Comparison of ENCODE assay signal across 8 mouse cellular contexts in the genomic region with DNA sequence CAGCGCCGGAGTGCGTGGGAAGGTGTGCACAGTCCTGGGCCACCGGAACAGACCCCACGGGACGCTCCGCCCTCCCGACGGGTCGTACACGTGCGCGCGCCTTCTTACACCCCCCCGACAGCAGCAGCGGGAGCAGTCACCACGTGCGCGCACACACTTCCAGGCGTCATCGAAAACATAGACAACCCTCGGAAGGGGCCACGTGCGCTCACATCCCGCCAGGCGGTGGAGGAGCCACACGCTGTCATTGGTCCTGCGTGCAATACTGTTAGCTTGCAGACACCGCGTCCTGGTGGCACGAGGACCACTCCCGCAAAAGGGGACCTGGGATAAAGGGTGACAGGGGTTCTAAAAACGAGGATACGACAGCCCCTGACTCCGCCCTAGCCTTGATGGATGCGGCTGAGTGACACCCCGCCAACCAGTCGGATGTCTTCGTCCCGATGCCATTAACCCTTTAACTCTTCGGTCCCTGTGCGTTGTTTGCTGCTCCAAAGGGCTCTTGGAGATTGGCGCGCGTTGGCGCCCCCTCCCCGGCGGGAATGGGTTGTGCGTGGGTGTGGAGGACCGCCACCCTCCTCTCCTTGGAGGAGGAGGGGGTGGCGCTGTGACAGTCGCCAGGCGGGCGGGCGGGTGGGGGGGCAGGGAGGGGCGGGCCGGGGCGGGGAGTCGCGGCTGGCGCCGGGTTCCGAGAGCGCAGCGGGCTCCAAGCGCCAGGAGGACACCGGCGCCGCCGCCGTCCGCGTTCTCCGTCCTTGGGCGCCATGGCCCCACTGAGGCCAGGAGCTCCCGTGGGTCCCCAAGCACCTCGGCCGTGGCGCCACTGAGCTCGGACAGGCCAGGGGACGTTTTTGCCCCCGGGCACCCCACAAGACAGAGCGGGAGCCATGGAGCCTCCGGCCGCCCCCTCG. TPM values are rescaled to one million over a fixed set of nuclear protein-coding genes. Genes with fewer than 3 reads are reported as not detected.
DNase-seq lines count a peak whose midpoint lies in the region; ATAC-seq and TF ChIP-seq lines count a peak whose summit lies in the region.

A gene (plus strand): TSS at position 674 of the 911 bp plus-strand sequence.

- no peak for TF ChIP-seq CTCF in liver, adult 2 months (IDR thresholded peaks at IDR 0.05; ENCODE audit: low read depth, low read length)

- H3K4me3 ChIP-seq in liver, adult 2 months (ENCODE audit: insufficient read depth, low read depth, low read length) = peak within 1 kb of the TSS; percentile 66
- H3K4me3 ChIP-seq in embryonic facial prominence, embryonic 15.5 days (replicated peaks) = peak within 1 kb of the TSS; percentile 57
- H3K4me3 ChIP-seq in heart, embryonic 11.5 days (ENCODE audit: low read depth, low read length) = peak within 1 kb of the TSS; percentile 62
- H3K4me3 ChIP-seq in kidney, embryonic 15.5 days (replicated peaks) = peak within 1 kb of the TSS; percentile 59
- peak within 1 kb of the TSS; percentile 59 for H3K4me3 ChIP-seq in liver, embryonic 11.5 days (ENCODE audit: low read depth, low read length)
- peak within 1 kb of the TSS; percentile 36 for H3K4me3 ChIP-seq in neural tube, embryonic 14.5 days (ENCODE audit: low read depth, low read length)

- H3K4me2 ChIP-seq in embryonic facial prominence, embryonic 15.5 days (replicated peaks) = peak within 1 kb of the TSS; percentile 99
- peak within 1 kb of the TSS; percentile 97 for H3K4me2 ChIP-seq in heart, embryonic 11.5 days
- H3K4me2 ChIP-seq in kidney, embryonic 15.5 days = peak within 1 kb of the TSS; percentile 97
- peak within 1 kb of the TSS; percentile 97 for H3K4me2 ChIP-seq in liver, embryonic 11.5 days
- H3K4me2 ChIP-seq in neural tube, embryonic 14.5 days (ENCODE audit: low read depth, low read length) = peak within 1 kb of the TSS; percentile 60

- DNase-seq in liver, adult 2 months (ENCODE audit: extremely low read depth, low read depth, low spot score) = no peak
- no peak for DNase-seq in liver
- DNase-seq in liver, embryonic 11.5 days (ENCODE audit: low spot score) = peak; percentile 56
- no peak for DNase-seq in spleen, postnatal 4 days (ENCODE audit: low spot score in 2 of 2)

- no peaks in the 10 kb centered on the region for H3K9me3 ChIP-seq in embryonic facial prominence, embryonic 15.5 days (replicated peaks)
- no peaks in the 10 kb centered on the region for H3K9me3 ChIP-seq in heart, embryonic 11.5 days (replicated peaks; ENCODE audit: control insufficient read depth, low read length)
- no peaks in the 10 kb centered on the region for H3K9me3 ChIP-seq in kidney, embryonic 15.5 days (replicated peaks)
- no peaks in the 10 kb centered on the region for H3K9me3 ChIP-seq in liver, embryonic 11.5 days (ENCODE audit: control insufficient read depth, low read length)
- H3K9me3 ChIP-seq in neural tube, embryonic 14.5 days (ENCODE audit: control insufficient read depth, low read length) = no peaks in the 10 kb centered on the region

- peak within 1 kb of the TSS; percentile 71 for H3K9ac ChIP-seq in liver, adult 2 months (ENCODE audit: low read depth, low read length)
- H3K9ac ChIP-seq in embryonic facial prominence, embryonic 15.5 days = peak within 1 kb of the TSS; percentile 28
- peak within 1 kb of the TSS; percentile 79 for H3K9ac ChIP-seq in heart, embryonic 11.5 days (ENCODE audit: low read depth, low read length)
- H3K9ac ChIP-seq in kidney, embryonic 15.5 days = peak within 1 kb of the TSS; percentile 48
- peak within 1 kb of the TSS; percentile 63 for H3K9ac ChIP-seq in liver, embryonic 11.5 days (ENCODE audit: low read depth, low read length)
- H3K9ac ChIP-seq in neural tube, embryonic 14.5 days (replicated peaks; ENCODE audit: low read depth, low read length) = peak within 1 kb of the TSS; percentile 39; the same call in 1 of the 2 replicates

- WGBS in liver, adult 2 months = 3% methylated on average over 69 of the region's 86 CpGs
- 1% methylated on average over 67 of the region's 86 CpGs for WGBS in embryonic facial prominence, embryonic 15.5 days
- 1% methylated on average over 81 of the region's 86 CpGs for WGBS in heart, embryonic 11.5 days (ENCODE audit: insufficient replicate concordance)
- under 1% methylated on average over 83 of the region's 86 CpGs for WGBS in kidney, embryonic 15.5 days
- WGBS in liver, embryonic 11.5 days = 1% methylated on average over 80 of the region's 86 CpGs
- WGBS in neural tube, embryonic 14.5 days = under 1% methylated on average over 52 of the region's 86 CpGs

- peaks cover 5% of the 10 kb centered on the region; the same call in 1 of the 2 replicates for H3K4me1 ChIP-seq in liver, adult 2 months (ENCODE audit: control insufficient read depth, insufficient read depth, low read length)
- H3K4me1 ChIP-seq in embryonic facial prominence, embryonic 15.5 days = peaks cover 55% of the 10 kb centered on the region
- peaks cover 46% of the 10 kb centered on the region for H3K4me1 ChIP-seq in heart, embryonic 11.5 days (ENCODE audit: control insufficient read depth, insufficient read depth, low read length)
- peaks cover 63% of the 10 kb centered on the region for H3K4me1 ChIP-seq in kidney, embryonic 15.5 days
- peaks cover 54% of the 10 kb centered on the region for H3K4me1 ChIP-seq in liver, embryonic 11.5 days (replicated peaks; ENCODE audit: control insufficient read depth, insufficient read depth, low read length)
- peaks cover 15% of the 10 kb centered on the region for H3K4me1 ChIP-seq in neural tube, embryonic 14.5 days (ENCODE audit: control insufficient read depth, insufficient read depth, low read length)

- H3K36me3 ChIP-seq in liver, adult 2 months (ENCODE audit: control insufficient read depth, insufficient read depth, low read length) = no peaks in the 10 kb centered on the region
- no peaks in the 10 kb centered on the region for H3K36me3 ChIP-seq in embryonic facial prominence, embryonic 15.5 days
- H3K36me3 ChIP-seq in heart, embryonic 11.5 days (ENCODE audit: control insufficient read depth, insufficient read depth, low read length) = no peaks in the 10 kb centered on the region
- no peaks in the 10 kb centered on the region for H3K36me3 ChIP-seq in kidney, embryonic 15.5 days
- H3K36me3 ChIP-seq in liver, embryonic 11.5 days (ENCODE audit: control insufficient read depth, insufficient read depth, low read length) = no peaks in the 10 kb centered on the region
- no peaks in the 10 kb centered on the region for H3K36me3 ChIP-seq in neural tube, embryonic 14.5 days (ENCODE audit: control insufficient read depth, insufficient read depth, low read length)

- no peak within 1 kb of the TSS for H3K27ac ChIP-seq in liver, adult 2 months (replicated peaks; ENCODE audit: insufficient read depth, low read depth, low read length)
- H3K27ac ChIP-seq in embryonic facial prominence, embryonic 15.5 days (replicated peaks) = no peak within 1 kb of the TSS
- no peak within 1 kb of the TSS; the same call in 1 of the 2 replicates for H3K27ac ChIP-seq in heart, embryonic 11.5 days (ENCODE audit: low read depth, low read length)
- H3K27ac ChIP-seq in kidney, embryonic 15.5 days = no peak within 1 kb of the TSS
- 0 out of 2 replicates have a peak within 1 kb of the TSS, but pooled peaks have one; percentile 76 for H3K27ac ChIP-seq in liver, embryonic 11.5 days (ENCODE audit: low read depth, low read length)
- H3K27ac ChIP-seq in neural tube, embryonic 14.5 days (ENCODE audit: low read depth, low read length) = no peak within 1 kb of the TSS

- peak; percentile 5; the same call in 1 of the 2 replicates for ATAC-seq in embryonic facial prominence, embryonic 15.5 days (ENCODE audit: insufficient number of reproducible peaks, low FRiP score, low TSS enrichment, low read depth)
- no peak for ATAC-seq in heart, embryonic 11.5 days (replicated peaks; ENCODE audit: insufficient number of reproducible peaks, low FRiP score, low TSS enrichment)
- no peak for ATAC-seq in kidney, embryonic 15.5 days (replicated peaks; ENCODE audit: low FRiP score)
- ATAC-seq in liver, embryonic 11.5 days (replicated peaks; ENCODE audit: low FRiP score) = no peak
- peak; percentile 23; the same call in 1 of the 2 replicates for ATAC-seq in neural tube, embryonic 14.5 days (ENCODE audit: low read depth)

- H3K27me3 ChIP-seq in liver, adult 2 months (ENCODE audit: control insufficient read depth, insufficient read depth, low read length) = 0 out of 2 replicates have a peak, but pooled peaks cover 6% of the 10 kb centered on the region
- peaks cover 52% of the 10 kb centered on the region for H3K27me3 ChIP-seq in embryonic facial prominence, embryonic 15.5 days
- peaks cover 38% of the 10 kb centered on the region for H3K27me3 ChIP-seq in heart, embryonic 11.5 days (ENCODE audit: control insufficient read depth, insufficient read depth, low read length)
- H3K27me3 ChIP-seq in kidney, embryonic 15.5 days = peaks cover 53% of the 10 kb centered on the region
- peaks cover 50% of the 10 kb centered on the region for H3K27me3 ChIP-seq in liver, embryonic 11.5 days (replicated peaks; ENCODE audit: control insufficient read depth, insufficient read depth, low read length)
- peaks cover 41% of the 10 kb centered on the region for H3K27me3 ChIP-seq in neural tube, embryonic 14.5 days (ENCODE audit: control insufficient read depth, insufficient read depth, low read length)

- no peak for TF ChIP-seq POLR2A in liver, adult 2 months (IDR thresholded peaks at IDR 0.05; ENCODE audit: extremely low read depth, insufficient read depth, low read length)

- H3K79me2 ChIP-seq in liver, adult 2 months (ENCODE audit: control insufficient read depth, insufficient read depth, low read length) = no peaks in the 10 kb centered on the region

RNA-seq across cellular contexts. Expression of the gene that starts here (rescaled TPM):
- total RNA-seq in liver, adult 2 months (2014; rRNA removed) = 1.0 and 1.5 TPM in 2 replicates
- polyA plus RNA-seq in liver, adult 2 months (2012; rRNA removed) = 1.9 and 3.5 TPM in 2 replicates
- polyA plus RNA-seq in embryonic facial prominence, embryonic 15.5 days (2015; fragmentation: Nextera tagmentation; extraction: Ambion mirVana) = 7.5 and 9.4 TPM in 2 replicates
- polyA plus RNA-seq in heart, embryonic 11.5 days (2014; fragmentation: Nextera tagmentation; extraction: Ambion mirVana) = 7.6 and 8.3 TPM in 2 replicates
- polyA plus RNA-seq in kidney, embryonic 15.5 days (2015; fragmentation: Nextera tagmentation; extraction: Ambion mirVana) = 12.6 and 12.7 TPM in 2 replicates
- polyA plus RNA-seq in liver, embryonic 11.5 days (2014; fragmentation: Nextera tagmentation; extraction: Ambion mirVana) = 5.3 and 5.4 TPM in 2 replicates
- polyA plus RNA-seq in neural tube, embryonic 14.5 days (2014; fragmentation: Nextera tagmentation; extraction: Ambion mirVana) = 27.5 and 35.3 TPM in 2 replicates

Comparison
In these comparisons a context has a peak if more than half of its experiments do, and no peak if none do; other contexts are left out.
1. H3K9ac ChIP-seq: peak in every context shown above with its lines; median percentile 79 in heart, embryonic 11.5 days; 71 in liver, adult 2 months; 63 in liver, embryonic 11.5 days; 48 in kidney, embryonic 15.5 days; 39 in neural tube, embryonic 14.5 days; 28 in embryonic facial prominence, embryonic 15.5 days.
2. ATAC-seq: peak in embryonic facial prominence, embryonic 15.5 days (single experiment) and neural tube, embryonic 14.5 days (single experiment); none in heart, embryonic 11.5 days (single experiment), kidney, embryonic 15.5 days (single experiment) and liver, embryonic 11.5 days (single experiment).
3. Peak in every context shown above with its lines, with median percentiles within 50 percentile points of each other: H3K4me3 ChIP-seq and H3K4me2 ChIP-seq.